Mouse (Mus musculus) limb, embryonic 14.5 days (tissue): Measurements from ENCODE around the gene Cacna1i. TPM values are rescaled to one million over a fixed set of nuclear protein-coding genes. Genes with fewer than 3 reads are reported as not detected.

Experiments used
- ATAC-seq: fragments of 200-750 bp; cut with Nextera tagmentation; 2 replicates; pipeline ENCODE4 v1.8.0; 2017; ENCODE audit warnings: low read depth, moderate number of reproducible peaks, moderate TSS enrichment; ENCODE audit not compliant: low FRiP score
- DNase-seq: peaks from one replicate; pipeline ENCODE4 v3.0.0-alpha.2; 2015; ENCODE audit warnings: low spot score
- H3K27ac ChIP-seq: fragments of 300-500 bp; sonication (generic); replicated peaks from 2 replicates; pipeline ENCODE4 v1.5.1; 2014; ENCODE audit warnings: low read depth, mild to moderate bottlenecking, low read length, moderate library complexity, mixed read lengths
- H3K27me3 ChIP-seq: fragments of 300-500 bp; sonication (generic); 2 replicates; pipeline ENCODE4 v1.6.1; 2014; ENCODE audit warnings: low read length, mixed read lengths; ENCODE audit not compliant: control insufficient read depth, insufficient read depth
- H3K36me3 ChIP-seq: fragments of 300-500 bp; sonication (generic); 2 replicates; pipeline ENCODE4 v1.6.1; 2014; ENCODE audit warnings: mild to moderate bottlenecking, low read length, moderate library complexity, mixed read lengths; ENCODE audit not compliant: control insufficient read depth, insufficient read depth
- H3K4me1 ChIP-seq: fragments of 300-500 bp; sonication (generic); 2 replicates; pipeline ENCODE4 v1.6.1; 2014; ENCODE audit warnings: antibody characterized with exemption, low read length, mixed read lengths; ENCODE audit not compliant: control insufficient read depth, insufficient read depth
- H3K4me2 ChIP-seq: fragments of 300-500 bp; sonication (generic); replicated peaks from 2 replicates; pipeline ENCODE4 v1.6.1; 2014; ENCODE audit warnings: low read depth, mild to moderate bottlenecking, low read length, moderate library complexity; ENCODE audit not compliant: severe bottlenecking
- H3K4me3 ChIP-seq: fragments of 300-500 bp; sonication (generic); replicated peaks from 2 replicates; pipeline ENCODE4 v1.5.1; 2014; ENCODE audit warnings: low read length
- H3K9ac ChIP-seq: fragments of 300-500 bp; sonication (generic); 2 replicates; pipeline ENCODE4 v1.6.1; 2014; ENCODE audit warnings: mild to moderate bottlenecking, low read depth, low read length, moderate library complexity; ENCODE audit not compliant: severe bottlenecking
- H3K9me3 ChIP-seq: fragments of 300-500 bp; sonication (generic); 2 replicates; pipeline ENCODE4 v1.6.1; 2016; ENCODE audit warnings: low read length; ENCODE audit not compliant: control insufficient read depth
- POLR2A ChIP-seq: fragments of 200-500 bp; IDR thresholded peaks from 2 replicates; pipeline ENCODE4 v1.8.0; 2012; ENCODE audit warnings: inconsistent platforms, mild to moderate bottlenecking, moderate library complexity, borderline replicate concordance; ENCODE audit not compliant: insufficient read depth, insufficient read length; ENCODE audit errors: extremely low read depth
- WGBS: fragments of 180-500 bp; shearing (Covaris S2); extraction: QIAGEN DNeasy Blood & Tissue Kit; methylation state at CpG from one replicate; pipeline ENCODE4 v1.1.7; 2014; 5-methylcytosine and 5-hydroxymethylcytosine counted together
- polyA plus RNA-seq, 2 experiments: library from polyadenylated mRNA; depleted of rRNA in 1 of 2; stranded (reverse) in 1 of 2; unstranded in 1 of 2; fragments of >200 nt; fragmentation: Nextera tagmentation in 1 of 2; extraction: Ambion mirVana in 1 of 2; gene quantifications; 2 replicates each; pipeline versions ENCODE4 v1.2.1 to v1.2.3; 2012 to 2014

The Cacna1i gene
- polyA plus RNA-seq, 2 experiments = 0.03 to 0.34 TPM

DNA sequence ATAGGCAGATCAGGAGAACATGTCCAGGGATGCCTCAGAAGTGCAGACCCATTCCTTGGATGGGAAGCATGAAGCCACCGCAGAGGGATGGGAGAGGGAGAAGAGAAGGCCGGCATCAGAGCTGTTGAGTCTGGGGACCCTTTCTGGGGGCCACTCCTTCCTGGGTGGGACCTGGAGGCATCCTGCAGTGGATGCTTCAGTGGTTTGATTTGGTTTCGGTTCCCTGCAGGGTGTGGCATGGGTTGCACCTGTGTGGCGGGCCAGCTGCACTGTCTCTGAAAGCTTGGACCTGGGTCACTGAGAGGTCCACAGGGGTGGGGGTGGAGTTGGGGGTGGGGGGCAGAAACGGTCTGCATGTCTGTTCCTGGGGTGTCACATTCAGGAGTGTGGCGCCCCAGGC is 32.9 kb downstream of the Cacna1i start:
- no peak for TF ChIP-seq POLR2A
- ATAC-seq = no peak
- Histone ChIP-seq H3K4me2 (no peak overlapping the region), H3K36me3 (no peaks in the 10 kb centered on the region), H3K4me1 (no peaks in the 10 kb centered on the region), H3K27ac (no peak overlapping the region), H3K9me3 (no peaks in the 10 kb centered on the region), H3K4me3 (no peak overlapping the region), H3K9ac (no peak overlapping the region), H3K27me3 (no peaks in the 10 kb centered on the region)
- 79% methylated on average over 6 of the region's 6 CpGs for WGBS
- no peak for DNase-seq

DNA sequence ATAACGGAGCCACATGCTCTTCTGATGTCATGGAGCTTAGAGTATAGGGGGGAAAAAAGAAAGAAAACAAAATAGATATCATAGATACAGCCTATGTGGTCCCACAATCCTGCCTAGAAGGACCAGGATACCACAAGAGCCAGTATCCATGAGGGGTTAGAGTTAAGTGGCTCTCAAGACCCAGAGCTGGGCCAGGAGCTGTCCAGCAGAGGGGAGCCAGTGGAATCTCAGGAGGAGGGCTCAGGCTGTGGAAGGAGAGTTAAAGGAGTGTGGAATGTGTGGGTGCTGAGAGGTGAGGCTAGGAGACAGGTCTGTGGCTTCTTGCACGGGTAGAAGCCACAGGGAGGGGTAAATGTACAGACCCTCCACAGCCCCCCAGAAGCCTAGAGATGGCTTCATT is 38.2 kb downstream of the Cacna1i start:
- 61% methylated on average over 2 of the region's 2 CpGs for WGBS
- DNase-seq = no peak
- no peak for TF ChIP-seq POLR2A
- Histone ChIP-seq H3K36me3 (no peaks in the 10 kb centered on the region), H3K9me3 (no peaks in the 10 kb centered on the region), H3K4me1 (no peaks in the 10 kb centered on the region), H3K27me3 (no peaks in the 10 kb centered on the region), H3K9ac (no peak overlapping the region), H3K4me2 (no peak overlapping the region), H3K27ac (no peak overlapping the region), H3K4me3 (no peak overlapping the region)
- ATAC-seq = no peak

GRCm38 (mm10) chr15:80325756-80326155 is 38.7 kb downstream of the Cacna1i start:
- Histone ChIP-seq H3K4me3 (no peak overlapping the region), H3K27me3 (no peaks in the 10 kb centered on the region), H3K27ac (no peak overlapping the region), H3K9ac (no peak overlapping the region), H3K9me3 (no peaks in the 10 kb centered on the region), H3K4me2 (no peak overlapping the region), H3K4me1 (no peaks in the 10 kb centered on the region), H3K36me3 (no peaks in the 10 kb centered on the region)
- no peak for ATAC-seq
- WGBS = 78% methylated on average over 9 of the region's 9 CpGs
- no peak for TF ChIP-seq POLR2A
- no peak for DNase-seq

DNA sequence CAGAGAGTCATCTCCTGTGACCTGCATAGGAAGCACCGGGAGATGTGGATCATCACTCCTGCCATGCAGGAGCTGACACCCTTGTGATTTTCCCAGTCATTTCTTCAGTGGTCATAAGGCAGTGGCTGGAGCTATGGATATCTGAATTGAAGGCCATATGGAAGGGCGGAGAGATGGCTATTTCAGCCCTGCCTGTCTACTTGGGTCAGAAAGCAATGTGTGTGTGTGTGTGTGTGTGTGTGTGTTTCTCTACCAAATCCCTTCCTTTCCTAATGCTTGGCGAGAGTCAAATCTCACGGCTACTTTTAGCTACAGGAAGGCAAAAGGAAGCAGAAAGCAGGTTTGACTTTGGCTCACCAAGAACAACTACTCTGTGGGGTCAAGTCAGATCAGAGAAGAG is 39.9 kb downstream of the Cacna1i start:
- no peak for TF ChIP-seq POLR2A
- Histone ChIP-seq H3K9me3 (no peaks in the 10 kb centered on the region), H3K4me3 (no peak overlapping the region), H3K9ac (no peak overlapping the region), H3K4me2 (no peak overlapping the region), H3K27ac (no peak overlapping the region), H3K36me3 (no peaks in the 10 kb centered on the region), H3K4me1 (no peaks in the 10 kb centered on the region), H3K27me3 (no peaks in the 10 kb centered on the region)
- 80% methylated on average over 4 of the region's 4 CpGs for WGBS
- DNase-seq (no peak), ATAC-seq (no peak)

DNA sequence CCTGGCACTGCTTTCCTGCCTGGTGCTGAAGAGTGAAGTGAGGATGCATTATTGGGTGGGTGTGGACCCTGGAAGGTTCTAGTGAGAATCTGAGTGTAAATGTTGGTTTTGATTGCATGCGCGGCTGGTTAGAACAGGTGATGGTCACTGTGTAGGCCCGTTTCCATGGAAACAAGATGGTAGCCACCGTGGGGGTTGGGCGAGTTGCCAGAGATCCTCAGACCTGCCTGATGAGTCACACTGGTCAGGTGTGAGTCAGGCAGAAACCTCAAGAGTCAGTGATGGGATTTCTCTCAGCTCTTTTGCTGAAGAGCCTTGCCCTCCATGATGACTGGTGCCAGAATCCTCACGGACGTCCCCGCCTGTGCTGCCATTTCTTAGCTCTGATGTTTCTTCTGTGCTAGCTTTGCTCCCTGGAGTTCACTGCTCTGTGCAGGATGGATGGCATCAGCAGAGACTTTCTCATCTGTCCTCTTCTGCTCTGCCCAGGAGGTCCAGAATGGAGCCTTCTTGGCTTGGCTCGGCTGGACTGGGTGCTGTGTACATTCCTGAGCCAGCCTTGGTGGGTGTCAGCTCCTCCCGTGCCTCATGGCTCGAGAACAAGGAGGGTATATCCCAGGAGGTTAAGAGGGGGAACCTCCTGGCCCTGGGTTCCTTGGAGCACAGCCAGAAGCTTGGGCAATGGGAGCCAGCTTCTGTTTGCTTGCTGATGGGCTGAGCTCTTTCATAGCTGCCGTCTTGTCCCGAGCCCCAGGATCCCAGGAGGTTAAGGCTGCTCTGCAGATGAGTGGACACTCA is 40.9 kb downstream of the Cacna1i start:
- no peaks in the 10 kb centered on the region for H3K27me3 ChIP-seq
- no peak for ATAC-seq
- H3K9ac ChIP-seq = no peak overlapping the region
- no peaks in the 10 kb centered on the region for H3K4me1 ChIP-seq
- H3K36me3 ChIP-seq = no peaks in the 10 kb centered on the region
- TF ChIP-seq POLR2A = no peak
- H3K4me2 ChIP-seq = no peak overlapping the region
- no peak overlapping the region for H3K4me3 ChIP-seq
- H3K27ac ChIP-seq = no peak overlapping the region
- WGBS = 83% methylated on average over 13 of the region's 13 CpGs
- DNase-seq = no peak
- H3K9me3 ChIP-seq = no peaks in the 10 kb centered on the region

DNA sequence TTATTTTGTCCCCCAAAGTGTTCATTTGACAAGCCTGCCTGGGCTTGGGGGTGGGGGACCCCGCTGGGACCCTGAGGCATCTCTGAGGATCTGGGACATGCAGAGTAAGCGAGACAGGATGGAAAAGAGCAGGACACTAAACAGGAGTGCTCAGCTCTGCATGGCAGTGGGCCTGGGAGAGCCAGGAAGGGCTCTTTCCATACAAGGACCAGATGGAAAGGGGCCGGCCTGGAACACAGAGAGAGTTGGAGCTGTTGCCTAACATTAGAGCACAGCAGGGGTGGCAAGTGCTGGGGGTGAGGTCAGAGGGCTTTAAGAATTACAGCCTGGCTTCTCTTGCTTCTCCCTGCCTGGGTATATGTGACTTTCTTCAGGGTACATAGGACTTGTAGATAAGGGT is 43.2 kb downstream of the Cacna1i start:
- no peak overlapping the region for H3K4me3 ChIP-seq
- H3K4me1 ChIP-seq = no peaks in the 10 kb centered on the region
- no peaks in the 10 kb centered on the region for H3K27me3 ChIP-seq
- H3K36me3 ChIP-seq = no peaks in the 10 kb centered on the region
- DNase-seq (no peak), ATAC-seq (no peak)
- H3K27ac ChIP-seq = no peak overlapping the region
- H3K9me3 ChIP-seq = no peaks in the 10 kb centered on the region
- no peak overlapping the region for H3K4me2 ChIP-seq
- no peak for TF ChIP-seq POLR2A
- 52% methylated on average over 3 of the region's 3 CpGs for WGBS
- no peak overlapping the region for H3K9ac ChIP-seq
